Mouse (Mus musculus) small intestine, adult 2 months (tissue): Measurements from ENCODE around the gene Car11. TPM values are rescaled to one million over a fixed set of nuclear protein-coding genes. Genes with fewer than 3 reads are reported as not detected.

Experiments used
- H3K27ac ChIP-seq: fragments of 200-500 bp; 2 replicates; pipeline ENCODE4 v1.5.1; 2012; ENCODE audit warnings: low read depth, low read length, control low read depth, inconsistent platforms; ENCODE audit not compliant: insufficient read depth
- H3K27me3 ChIP-seq: fragments of 200-500 bp; 2 replicates; pipeline ENCODE4 v1.6.1; 2012; ENCODE audit warnings: mild to moderate bottlenecking, moderate library complexity, low read length, inconsistent platforms; ENCODE audit not compliant: control insufficient read depth, insufficient read depth
- H3K36me3 ChIP-seq: fragments of 200-500 bp; 2 replicates; pipeline ENCODE4 v1.6.1; 2012; ENCODE audit warnings: mild to moderate bottlenecking, low read length, control low read depth, inconsistent platforms; ENCODE audit not compliant: control insufficient read depth, insufficient read depth
- H3K4me1 ChIP-seq: fragments of 200-500 bp; 2 replicates; pipeline ENCODE4 v1.6.1; 2012; ENCODE audit warnings: low read length, inconsistent platforms, mixed read lengths; ENCODE audit not compliant: control insufficient read depth, insufficient read depth, insufficient read length
- H3K4me3 ChIP-seq: fragments of 200-500 bp; 2 replicates; pipeline ENCODE4 v1.5.1; 2012; ENCODE audit warnings: low read depth, mild to moderate bottlenecking, control low read depth, inconsistent platforms, low read length, moderate library complexity
- CTCF ChIP-seq: fragments of 200-500 bp; IDR thresholded peaks from 2 replicates; pipeline ENCODE4 v1.5.1; 2012; ENCODE audit warnings: low read depth, mild to moderate bottlenecking, control low read depth, inconsistent platforms, low read length, moderate library complexity, mixed read lengths; ENCODE audit not compliant: insufficient replicate concordance, insufficient read length; ENCODE audit errors: extremely low read depth
- POLR2A ChIP-seq: fragments of 200-500 bp; IDR thresholded peaks from 2 replicates; pipeline ENCODE4 v1.6.1; 2012; ENCODE audit warnings: low read depth, mild to moderate bottlenecking, control low read depth, inconsistent platforms, low read length, moderate library complexity
- WGBS: fragments of 180-500 bp; shearing (Covaris S2); methylation state at CpG from one replicate; pipeline ENCODE4 v1.1.7; 2018; 5-methylcytosine and 5-hydroxymethylcytosine counted together
- polyA plus RNA-seq: library from polyadenylated mRNA; depleted of rRNA; stranded (reverse); fragments of >200 nt; gene quantifications from 2 replicates; pipeline ENCODE4 v1.2.3, GENCODE M21; 2012

Gene Car11
- polyA plus RNA-seq, 1 experiment, result 2.3 TPM

DNA sequence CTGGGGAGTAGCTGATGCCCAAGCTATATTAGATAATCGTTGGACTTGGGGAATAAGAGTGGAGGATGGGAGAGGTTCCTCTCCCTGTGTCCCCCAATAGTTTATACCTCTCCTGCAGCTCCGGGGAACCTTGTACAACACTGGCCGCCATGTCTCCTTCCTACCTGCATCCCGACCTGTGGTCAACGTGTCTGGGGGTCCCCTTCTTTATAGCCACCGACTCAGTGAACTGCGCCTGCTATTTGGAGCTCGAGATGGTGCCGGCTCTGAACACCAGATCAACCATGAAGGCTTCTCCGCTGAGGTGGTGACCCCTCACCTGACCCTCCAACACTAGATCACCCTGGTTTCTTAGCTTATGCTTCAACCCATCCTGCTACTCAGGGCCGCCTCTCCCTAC lies 2.7 kb downstream of the Car11 start:
- 86% methylated on average over 11 of the region's 11 CpGs for WGBS
- TF ChIP-seq POLR2A, result no peak
- no peak for TF ChIP-seq CTCF
- no peak overlapping the region for H3K27ac ChIP-seq
- H3K4me3 ChIP-seq, result no peak overlapping the region
- peaks cover 21% of the 10 kb centered on the region for H3K4me1 ChIP-seq
- H3K27me3 ChIP-seq, result peaks cover 20% of the 10 kb centered on the region
- H3K36me3 ChIP-seq, result peaks cover 2% of the 10 kb centered on the region; the same call in 1 of the 2 replicates

DNA sequence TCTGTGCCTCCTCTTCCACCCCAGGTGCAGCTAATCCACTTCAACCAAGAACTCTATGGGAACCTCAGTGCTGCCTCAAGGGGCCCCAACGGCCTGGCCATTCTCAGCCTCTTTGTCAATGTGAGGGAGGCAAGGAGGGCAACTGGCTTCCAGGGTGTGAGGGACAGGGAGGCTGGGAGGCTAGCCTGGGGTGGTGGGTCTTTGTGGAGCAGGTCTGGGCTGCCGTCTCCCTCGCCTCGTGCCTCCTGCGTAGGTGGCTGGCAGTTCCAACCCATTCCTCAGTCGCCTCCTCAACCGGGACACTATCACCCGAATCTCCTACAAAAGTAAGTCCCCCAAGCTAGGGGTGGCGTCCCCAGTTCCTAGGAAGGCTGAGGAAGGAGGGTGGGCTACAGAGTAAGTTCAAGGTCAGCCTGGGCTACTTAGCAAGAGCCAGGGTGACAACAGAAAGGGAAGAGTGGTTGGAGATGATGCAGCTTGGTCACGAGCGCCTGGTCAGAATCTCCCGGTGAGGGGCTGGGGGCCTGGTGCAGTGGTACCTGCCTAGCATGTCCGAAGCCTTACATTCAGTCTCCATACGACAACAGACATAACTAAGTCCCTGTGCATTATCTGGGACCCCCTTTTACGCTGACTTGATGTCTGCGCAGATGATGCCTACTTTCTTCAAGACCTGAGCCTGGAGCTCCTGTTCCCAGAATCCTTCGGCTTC lies 3.3 kb downstream of the Car11 start:
- Histone ChIP-seq H3K27ac (no peak overlapping the region), H3K36me3 (peaks cover 2% of the 10 kb centered on the region; the same call in 1 of the 2 replicates), H3K27me3 (peaks cover 20% of the 10 kb centered on the region), H3K4me3 (no peak overlapping the region), H3K4me1 (peaks cover 21% of the 10 kb centered on the region)
- TF ChIP-seq POLR2A (no peak), CTCF (no peak)
- 90% methylated on average over 17 of the region's 17 CpGs for WGBS

DNA sequence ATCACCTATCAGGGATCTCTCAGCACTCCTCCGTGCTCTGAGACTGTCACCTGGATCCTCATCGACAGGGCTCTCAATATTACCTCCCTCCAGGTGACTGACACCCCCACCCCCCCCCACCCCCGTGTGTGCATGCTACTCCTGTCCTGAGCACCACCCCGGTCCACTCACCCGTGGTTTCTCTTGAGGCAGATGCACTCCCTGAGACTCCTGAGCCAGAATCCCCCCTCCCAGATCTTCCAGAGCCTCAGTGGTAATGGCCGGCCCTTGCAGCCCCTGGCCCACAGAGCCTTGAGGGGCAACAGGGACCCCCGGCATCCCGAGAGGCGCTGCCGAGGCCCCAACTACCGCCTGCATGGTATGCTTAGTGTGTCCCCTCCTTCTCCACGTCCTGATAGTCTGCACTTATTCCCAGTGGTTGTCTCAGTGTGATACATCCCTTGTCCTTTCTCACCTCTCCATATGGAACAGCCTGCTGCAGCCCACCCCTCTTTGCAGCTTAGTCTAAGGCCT lies 3.9 kb downstream of the Car11 start:
- peaks cover 17% of the 10 kb centered on the region for H3K27me3 ChIP-seq
- no peak for TF ChIP-seq CTCF
- 40% methylated on average over 12 of the region's 12 CpGs for WGBS
- peaks cover 24% of the 10 kb centered on the region for H3K4me1 ChIP-seq
- H3K27ac ChIP-seq, result peak overlapping the region; percentile 86
- peaks cover 6% of the 10 kb centered on the region; the same call in 1 of the 2 replicates for H3K36me3 ChIP-seq
- no peak overlapping the region for H3K4me3 ChIP-seq

DNA sequence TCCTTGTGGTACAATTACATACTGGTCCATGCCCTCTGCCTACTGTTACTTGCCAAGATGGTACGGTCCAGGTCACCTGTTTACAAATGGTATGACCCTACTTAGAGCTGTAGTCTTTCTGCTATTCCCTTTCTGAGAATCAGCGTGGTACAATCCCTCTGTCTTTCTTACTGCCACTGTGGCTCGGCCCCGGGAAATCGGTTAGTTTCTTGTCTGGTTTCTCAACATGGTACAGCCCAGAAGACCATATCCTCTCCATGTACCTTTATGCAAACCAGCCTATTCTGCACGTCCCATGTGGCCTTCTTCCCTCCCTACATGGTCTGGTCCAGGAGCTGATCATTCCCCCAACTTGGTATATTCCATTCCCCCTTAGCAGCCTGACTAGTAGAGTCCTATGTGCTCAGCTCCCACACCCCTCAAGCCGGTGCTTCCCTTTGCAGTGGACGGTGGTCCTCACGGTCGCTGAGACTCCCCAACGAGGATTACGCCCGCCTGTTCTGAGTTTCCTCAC lies 4.5 kb downstream of the Car11 start:
- no peak for TF ChIP-seq POLR2A
- TF ChIP-seq CTCF, result no peak
- Histone ChIP-seq H3K27me3 (peaks cover 15% of the 10 kb centered on the region), H3K27ac (peak overlapping the region; percentile 86), H3K4me3 (peak overlapping the region; percentile 65), H3K36me3 (peaks cover 10% of the 10 kb centered on the region; the same call in 1 of the 2 replicates), H3K4me1 (peaks cover 29% of the 10 kb centered on the region)
- WGBS, result under 1% methylated on average over 13 of the region's 13 CpGs

DNA sequence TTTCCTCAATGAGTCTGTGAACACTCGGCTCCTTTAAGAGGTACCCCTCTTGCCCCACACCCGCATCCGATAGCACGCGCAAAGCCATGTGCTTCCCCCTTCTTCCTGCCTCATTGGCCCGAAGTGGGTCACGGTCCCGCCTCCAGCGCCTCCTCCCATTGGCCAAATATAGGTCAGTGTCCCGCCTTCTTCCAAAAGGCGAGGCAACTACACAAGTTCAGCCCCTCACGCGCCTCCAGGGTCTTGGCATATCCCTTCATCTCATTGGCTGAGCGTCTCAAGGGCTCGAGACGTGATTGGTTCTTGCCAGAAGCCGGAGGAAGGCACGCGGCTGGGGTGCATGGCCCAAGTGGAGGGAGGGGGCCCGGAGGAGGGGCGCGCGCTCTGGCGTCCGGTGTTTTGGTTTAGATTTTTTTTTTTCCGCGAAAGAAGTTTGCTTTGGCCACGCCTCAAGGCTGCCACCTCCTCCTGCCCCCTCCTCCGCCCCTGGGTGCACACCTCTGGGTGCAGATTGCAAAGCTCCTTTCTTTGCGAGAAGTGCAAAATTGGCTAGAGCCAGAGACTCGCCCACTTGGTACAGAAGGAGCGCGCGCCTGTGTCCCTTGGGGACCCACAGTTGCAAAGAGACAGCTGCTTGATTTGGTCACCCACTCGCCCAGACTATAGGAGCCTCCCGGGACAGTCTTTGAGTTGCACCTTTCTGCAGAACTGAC lies 5.2 kb downstream of the Car11 start, which contains the start of gene Dbp:
Gene Dbp (plus strand): TSS at position 359 of the 713 bp plus-strand sequence.
- TF ChIP-seq POLR2A (peak; percentile 89), CTCF (no peak)

DNA sequence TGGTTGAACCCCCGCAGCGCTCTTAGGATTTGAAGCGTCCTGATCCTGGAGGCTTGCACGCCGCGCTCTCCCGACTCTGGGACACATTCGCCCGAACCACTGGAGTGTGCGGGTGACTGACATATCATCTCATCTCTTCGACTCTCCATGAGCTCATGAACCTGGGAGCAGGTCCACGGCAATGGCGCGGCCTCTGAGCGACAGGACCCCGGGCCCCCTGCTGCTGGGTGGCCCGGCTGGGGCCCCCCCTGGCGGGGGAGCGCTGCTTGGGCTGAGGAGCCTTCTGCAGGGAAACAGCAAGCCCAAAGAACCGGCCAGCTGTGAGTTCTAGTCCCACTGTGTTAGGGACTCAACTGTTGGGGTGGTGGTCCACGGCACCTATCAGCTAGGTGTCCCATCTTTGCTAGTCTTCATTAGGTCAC lies 5.8 kb downstream of the Car11 start:
- WGBS, result 1% methylated on average over 21 of the region's 21 CpGs

More for the DNA sequence above, 5.2 kb downstream of the Car11 start, which contains the start of gene Dbp:
- peak within 1 kb of the TSS; percentile 92 for H3K4me3 ChIP-seq
- WGBS, result under 1% methylated on average over 36 of the region's 36 CpGs
- H3K27me3 ChIP-seq, result peaks cover 7% of the 10 kb centered on the region
- peak within 1 kb of the TSS; percentile 99 for H3K27ac ChIP-seq
- peaks cover 33% of the 10 kb centered on the region for H3K4me1 ChIP-seq
- H3K36me3 ChIP-seq, result peaks cover 18% of the 10 kb centered on the region

More for the DNA sequence above, 5.8 kb downstream of the Car11 start:
- Histone ChIP-seq H3K4me3 (peak overlapping the region; percentile 92), H3K36me3 (peaks cover 23% of the 10 kb centered on the region), H3K4me1 (peaks cover 28% of the 10 kb centered on the region), H3K27ac (peak overlapping the region; percentile 99), H3K27me3 (peaks cover 1% of the 10 kb centered on the region; the same call in 1 of the 2 replicates)
- TF ChIP-seq CTCF (no peak), POLR2A (no peak)
